Mouse (Mus musculus): Measurements from ENCODE around the gene Dennd4c.
"Not testable (repeated sequence)": the region's sequence is repeated elsewhere in the genome, so short reads cannot be mapped to it uniquely, and the experiment has no call there.

Dennd4c gene

GRCm38 (mm10) chr4:86814850-86815249, 66.5 kb downstream of the Dennd4c start:
- no peak for DNase-seq

GRCm38 (mm10) chr4:86823169-86823568, 74.8 kb downstream of the Dennd4c start:
- peak; percentile 51 for DNase-seq

- DNase-seq, result no peak
These were observed 76.8 kb downstream of the Dennd4c start for GRCm38 (mm10) chr4:86825143-86825542.

GRCm38 (mm10) chr4:86831896-86832295, 83.5 kb downstream of the Dennd4c start:
- DNase-seq, result no peak

- DNase-seq, result not testable (repeated sequence)
These were observed 92.8 kb downstream of the Dennd4c start for GRCm38 (mm10) chr4:86841141-86841540.

- no peak for DNase-seq
These were observed 97.0 kb downstream of the Dennd4c start for GRCm38 (mm10) chr4:86845384-86845783.

- DNase-seq, result no peak
These were observed 98.9 kb downstream of the Dennd4c start for GRCm38 (mm10) chr4:86847246-86847645.

- no peak for DNase-seq
These were observed 103.0 kb downstream of the Dennd4c start for GRCm38 (mm10) chr4:86851331-86851730.

GRCm38 (mm10) chr4:86852018-86852417, 103.7 kb downstream of the Dennd4c start:
- DNase-seq, result no peak

GRCm38 (mm10) chr4:86852813-86853590, 104.6 kb downstream of the Dennd4c start:
- no peak for DNase-seq

- no peak for DNase-seq
These were observed 108.2 kb downstream of the Dennd4c start for GRCm38 (mm10) chr4:86856304-86857112.

- DNase-seq, result peak; percentile 95
These were observed 109.0 kb downstream of the Dennd4c start, which contains the start of gene Rps6 for GRCm38 (mm10) chr4:86857113-86858069. Gene Rps6 (minus strand): TSS chr4:86857412.

- no peak for DNase-seq
These were observed 109.7 kb downstream of the Dennd4c start for GRCm38 (mm10) chr4:86858070-86858440.

GRCm38 (mm10) chr4:86864087-86864486, 115.7 kb downstream of the Dennd4c start:
- DNase-seq, result no peak

- no peak for DNase-seq
These were observed 123.6 kb downstream of the Dennd4c start for GRCm38 (mm10) chr4:86871988-86872387.

- DNase-seq, result no peak
These were observed 124.7 kb downstream of the Dennd4c start for GRCm38 (mm10) chr4:86873072-86873471.

- peak; percentile 94 for DNase-seq
These were observed 125.9 kb downstream of the Dennd4c start, which contains the start of gene Acer2 for GRCm38 (mm10) chr4:86874146-86874847. Gene Acer2 (plus strand): TSS chr4:86874396.

GRCm38 (mm10) chr4:86879477-86879876, 131.1 kb downstream of the Dennd4c start:
- DNase-seq, result no peak

- DNase-seq, result no peak
These were observed 132.8 kb downstream of the Dennd4c start for GRCm38 (mm10) chr4:86881178-86881577.

GRCm38 (mm10) chr4:86882413-86882812, 134.1 kb downstream of the Dennd4c start:
- DNase-seq, result no peak

- DNase-seq, result peak; percentile 59
These were observed 136.6 kb downstream of the Dennd4c start for GRCm38 (mm10) chr4:86884945-86885344.

- no peak for DNase-seq
These were observed 137.4 kb downstream of the Dennd4c start for GRCm38 (mm10) chr4:86885790-86886159.

Measured in thymus, postnatal 25 days (tissue).